Mouse (Mus musculus) CH12.LX (cell line): ENCODE data around the gene Dnah3. TPM values are rescaled to one million over a fixed set of nuclear protein-coding genes. Genes with fewer than 3 reads are reported as not detected.

Experiments used
- DNase-seq: peaks from one replicate; pipeline ENCODE4 v3.0.0-alpha.2; 2013; ENCODE audit errors: extremely low read depth
- H3K27ac ChIP-seq: 2 replicates; pipeline ENCODE4 v1.5.1; 2012; ENCODE audit warnings: low read depth, mild to moderate bottlenecking, control low read depth, moderate library complexity; ENCODE audit not compliant: insufficient read depth
- H3K27me3 ChIP-seq: replicated peaks from 2 replicates; pipeline ENCODE3; 2012; ENCODE audit warnings: inconsistent platforms
- H3K36me3 ChIP-seq, 2 experiments: replicated peaks in 1 of 2; 2 replicates each; pipeline versions ENCODE3 to v1.6.1; 2012; ENCODE audit warnings: inconsistent platforms in 1 of 2, low read length in 1 of 2, mild to moderate bottlenecking in 1 of 2, mixed read lengths in 1 of 2, moderate library complexity in 1 of 2; ENCODE audit not compliant: control insufficient read depth in 1 of 2, insufficient read depth in 1 of 2
- H3K4me1 ChIP-seq, 2 experiments: 2 replicates each; pipeline ENCODE4 v1.6.1; 2012; ENCODE audit warnings: inconsistent platforms in 1 of 2, moderate library complexity in 1 of 2; ENCODE audit not compliant: insufficient read depth in 2 of 2, control insufficient read depth in 1 of 2
- H3K4me2 ChIP-seq: 2 replicates; pipeline ENCODE4 v1.6.1; 2012; ENCODE audit warnings: low read depth, mild to moderate bottlenecking, control low read depth; ENCODE audit not compliant: poor library complexity, insufficient read depth, severe bottlenecking
- H3K4me3 ChIP-seq, 3 experiments: fragments of 150-350 bp in 1 of 3; sonication (generic) in 1 of 3; replicated peaks in 1 of 3; 2 replicates each; pipeline versions ENCODE3 to v1.5.1; 2011 to 2012; ENCODE audit warnings: low read depth in 2 of 3, low read length in 2 of 3, mild to moderate bottlenecking in 2 of 3, moderate library complexity in 2 of 3, control low read depth in 1 of 3, improper control_type of control experiment in 1 of 3, inconsistent platforms in 1 of 3, mixed read lengths in 1 of 3; ENCODE audit not compliant: poor library complexity in 1 of 3
- H3K79me2 ChIP-seq: replicated peaks from 2 replicates; pipeline ENCODE4 v1.6.1; 2012; ENCODE audit warnings: mild to moderate bottlenecking, moderate library complexity; ENCODE audit not compliant: control insufficient read depth, poor library complexity, insufficient read depth, severe bottlenecking; ENCODE audit errors: extremely low read depth
- H3K9ac ChIP-seq: 2 replicates; pipeline ENCODE4 v1.6.1; 2012; ENCODE audit warnings: low read depth, mild to moderate bottlenecking, control low read depth, moderate library complexity; ENCODE audit not compliant: insufficient read depth
- H3K9me3 ChIP-seq: replicated peaks from 2 replicates; pipeline ENCODE3; 2012; ENCODE audit warnings: low read length, inconsistent platforms, mixed read lengths
- BHLHE40 ChIP-seq: IDR thresholded peaks from 2 replicates; pipeline ENCODE4 v1.6.1; 2011; ENCODE audit warnings: mild to moderate bottlenecking, low read depth, low read length, improper control_type of control experiment
- E2F4 ChIP-seq: IDR thresholded peaks from 2 replicates; pipeline ENCODE4 v1.6.1; 2011; ENCODE audit warnings: low read depth, low read length, improper control_type of control experiment; ENCODE audit not compliant: insufficient replicate concordance
- EP300 ChIP-seq: IDR thresholded peaks from 2 replicates; pipeline ENCODE4 v1.6.1; 2011; ENCODE audit warnings: low read length, improper control_type of control experiment
- ETS1 ChIP-seq: conservative IDR thresholded peaks from 2 replicates; pipeline ENCODE4 v1.6.1; 2012; ENCODE audit warnings: low read depth, mild to moderate bottlenecking, inconsistent platforms, low read length, improper control_type of control experiment, moderate library complexity
- HCFC1 ChIP-seq: IDR thresholded peaks from 2 replicates; pipeline ENCODE4 v1.6.1; 2012; ENCODE audit warnings: low read depth, mild to moderate bottlenecking, inconsistent platforms, low read length, improper control_type of control experiment
- JUN ChIP-seq: IDR thresholded peaks from 2 replicates; pipeline ENCODE4 v1.6.1; 2011; ENCODE audit warnings: low read depth, mild to moderate bottlenecking, low read length, improper control_type of control experiment, moderate library complexity; ENCODE audit not compliant: insufficient read depth
- MAFK ChIP-seq: IDR thresholded peaks from 2 replicates; pipeline ENCODE4 v1.6.1; 2011; ENCODE audit warnings: low read length, improper control_type of control experiment; ENCODE audit not compliant: insufficient replicate concordance
- MEF2A ChIP-seq: IDR thresholded peaks from 2 replicates; pipeline ENCODE4 v1.6.1; 2014; ENCODE audit warnings: low read depth, mild to moderate bottlenecking, inconsistent platforms, low read length, improper control_type of control experiment, borderline replicate concordance
- MYC ChIP-seq: IDR thresholded peaks from 2 replicates; pipeline ENCODE4 v1.6.1; 2011; ENCODE audit warnings: low read depth, mild to moderate bottlenecking, improper control_type of control experiment, low read length
- NELFE ChIP-seq: IDR thresholded peaks from 2 replicates; pipeline ENCODE4 v1.6.1; 2011; ENCODE audit warnings: low read depth, low read length, improper control_type of control experiment
- PAX5 ChIP-seq: IDR thresholded peaks from 2 replicates; pipeline ENCODE4 v1.6.1; 2012; ENCODE audit warnings: low read length, inconsistent platforms, mixed read lengths
- POLR2AphosphoS2 ChIP-seq: IDR thresholded peaks from 2 replicates; pipeline ENCODE4 v1.6.1; 2011; ENCODE audit warnings: low read depth, low read length, improper control_type of control experiment
- RAD21 ChIP-seq: IDR thresholded peaks from 2 replicates; pipeline ENCODE4 v1.6.1; 2011; ENCODE audit warnings: low read depth, mild to moderate bottlenecking, low read length, improper control_type of control experiment, moderate library complexity
- RCOR1 ChIP-seq: conservative IDR thresholded peaks from 2 replicates; pipeline ENCODE4 v1.6.1; 2012; ENCODE audit warnings: low read depth, mild to moderate bottlenecking, inconsistent platforms, low read length, improper control_type of control experiment
- TCF12 ChIP-seq: IDR thresholded peaks from 2 replicates; pipeline ENCODE4 v1.6.1; 2014; ENCODE audit warnings: low read depth, mild to moderate bottlenecking, inconsistent platforms, low read length, improper control_type of control experiment
- UBTF ChIP-seq: IDR thresholded peaks from 2 replicates; pipeline ENCODE4 v1.6.1; 2012; ENCODE audit warnings: low read depth, mild to moderate bottlenecking, inconsistent platforms, low read length, improper control_type of control experiment, moderate library complexity
- ZMIZ1 ChIP-seq: IDR thresholded peaks from 2 replicates; pipeline ENCODE4 v1.6.1; 2012; ENCODE audit warnings: low read depth, mild to moderate bottlenecking, inconsistent platforms, low read length, improper control_type of control experiment
- ZNF384 ChIP-seq: IDR thresholded peaks from 2 replicates; pipeline ENCODE4 v1.6.1; 2012; ENCODE audit warnings: low read depth, low read length, improper control_type of control experiment, inconsistent platforms
- dilution Hi-C: fragments of 300-500 bp; cut with MboI; formaldehyde crosslinking; loops from 2 replicates; pipeline ENCODE4 v1.14.3; 2020; ENCODE audit warnings: low sequenced_read_pairs; ENCODE audit not compliant: extremely low pct_unique_long_range_greater_than_20kb, extremely low pct_ligation_motif_present
- in situ Hi-C: fragments of 300-500 bp; cut with MboI; formaldehyde crosslinking; loops from 3 replicates; pipeline ENCODE4 v1.14.3; 2019; ENCODE audit warnings: low sequenced_read_pairs, low pct_ligation_motif_present, low pct_unique_long_range_greater_than_20kb, mixed read lengths
- polyA plus RNA-seq: library from polyadenylated mRNA; unstranded; fragments of >175 nt; gene quantifications from 2 replicates; pipeline ENCODE4 v1.2.1, GENCODE M21; 2012; ENCODE audit warnings: low read depth; ENCODE audit not compliant: insufficient read length
- total RNA-seq, 2 experiments: library from RNA; depleted of rRNA; stranded (reverse); fragments of 300-350 nt in 1 of 2; fragments of >200 nt in 1 of 2; gene quantifications; 2 replicates each; pipeline ENCODE4 v1.2.3; 2012 to 2014

Gene Dnah3
- total and polyA plus RNA-seq, 3 experiments: not detected

GRCm38 (mm10) chr7:120080177-120080576 lies 14.9 kb downstream of the Dnah3 start:
- TF ChIP-seq UBTF (no peak), MYC (no peak), MAFK (no peak), TCF12 (no peak), POLR2AphosphoS2 (no peak), JUN (no peak), NELFE (no peak), ZMIZ1 (no peak), HCFC1 (no peak), RAD21 (no peak), ETS1 (no peak)
- TF ChIP-seq, all 38 proteins: peak for 0
- in situ Hi-C loops: no loop called here
- no peaks in the 10 kb centered on the region for H3K4me1 ChIP-seq
- H3K9me3 ChIP-seq: no peaks in the 10 kb centered on the region
- H3K4me2 ChIP-seq: no peak overlapping the region; the same call in 1 of the 2 replicates
- no peak overlapping the region for H3K9ac ChIP-seq
- H3K27ac ChIP-seq: no peak overlapping the region
- H3K27me3 ChIP-seq: no peaks in the 10 kb centered on the region
- H3K79me2 ChIP-seq: no peaks in the 10 kb centered on the region
- dilution Hi-C loops: no loop called here
- DNase-seq: no peak
- H3K36me3 ChIP-seq: no peaks in the 10 kb centered on the region
- no peak overlapping the region for H3K4me3 ChIP-seq

GRCm38 (mm10) chr7:120069164-120069563 lies 25.9 kb downstream of the Dnah3 start:
- no peaks in the 10 kb centered on the region for H3K9me3 ChIP-seq
- H3K27me3 ChIP-seq: no peaks in the 10 kb centered on the region
- in situ Hi-C loops (loop anchor here (25.0 kb wide), 1 partner anchor 207 kb away; no protein-coding TSS in a partner anchor), dilution Hi-C loops (no loop called here)
- no peaks in the 10 kb centered on the region for H3K36me3 ChIP-seq
- H3K4me2 ChIP-seq: no peak overlapping the region
- H3K4me3 ChIP-seq: no peak overlapping the region
- no peak overlapping the region for H3K9ac ChIP-seq
- H3K4me1 ChIP-seq: peaks cover 0 to 6% of the 10 kb centered on the region in 2 experiments; a peak in 2 of 4 replicates
- H3K79me2 ChIP-seq: no peaks in the 10 kb centered on the region
- TF ChIP-seq RCOR1 (no peak), ZMIZ1 (no peak), EP300 (no peak)
- no peak overlapping the region for H3K27ac ChIP-seq
- no peak for DNase-seq

- H3K4me2 ChIP-seq: no peak overlapping the region
- peaks cover 0 to 6% of the 10 kb centered on the region in 2 experiments; a peak in 2 of 4 replicates for H3K4me1 ChIP-seq
- H3K27me3 ChIP-seq: no peaks in the 10 kb centered on the region
- dilution Hi-C loops: no loop called here
- DNase-seq: no peak
- H3K27ac ChIP-seq: no peak overlapping the region
- H3K36me3 ChIP-seq: no peaks in the 10 kb centered on the region
- H3K9me3 ChIP-seq: no peaks in the 10 kb centered on the region
- no peaks in the 10 kb centered on the region for H3K79me2 ChIP-seq
- no peak overlapping the region for H3K9ac ChIP-seq
- in situ Hi-C loops: loop anchor here (25.0 kb wide), 1 partner anchor 206 kb away; no protein-coding TSS in a partner anchor
- H3K4me3 ChIP-seq: no peak overlapping the region
- TF ChIP-seq RCOR1: no peak
- no peak for TF ChIP-seq PAX5
- TF ChIP-seq JUN: no peak
- no peak for TF ChIP-seq EP300
- TF ChIP-seq E2F4: no peak
- no peak for TF ChIP-seq MEF2A
- no peak for TF ChIP-seq ZNF384
- no peak for TF ChIP-seq BHLHE40
These were observed 27.0 kb downstream of the Dnah3 start for GRCm38 (mm10) chr7:120068114-120068513.
